29 mouse cellular contexts compared by ENCODE assay signal in genomic region chr7:58920283-58920682, GRCm38 (mm10).
DNase-seq lines count a peak whose midpoint lies in the region; ATAC-seq lines count a peak whose summit lies in the region.
"Had no signal": no experiment of that assay in that cellular context is flagged by ENCODE, and none has a peak within 500 bp of the region (broad histone marks: within the 10 kb centered on the region; RNA-seq: fewer than 3 reads in every experiment).

No protein-coding gene starts in this region.

- no peak overlapping the region for H3K27ac ChIP-seq in forebrain, embryonic 14.5 days (ENCODE audit: low read depth, low read length)
- H3K27ac ChIP-seq in forebrain, embryonic 11.5 days (ENCODE audit: low read depth, low read length), result no peak overlapping the region
- H3K27ac ChIP-seq: embryonic facial prominence, embryonic 10.5 days; embryonic facial prominence, embryonic 13.5 days; heart, adult 2 months; heart, embryonic 10.5 days; heart, embryonic 13.5 days; hindbrain, embryonic 15.5 days had no signal

- no peaks in the 10 kb centered on the region for H3K4me1 ChIP-seq in forebrain, embryonic 14.5 days (ENCODE audit: control insufficient read depth, insufficient read depth, low read length)
- no peaks in the 10 kb centered on the region for H3K4me1 ChIP-seq in forebrain, embryonic 11.5 days (replicated peaks; ENCODE audit: control insufficient read depth, insufficient read depth, low read length)
- H3K4me1 ChIP-seq: embryonic facial prominence, embryonic 10.5 days; embryonic facial prominence, embryonic 13.5 days; heart, embryonic 10.5 days; heart, embryonic 13.5 days; hindbrain, embryonic 15.5 days had no signal

- H3K27me3 ChIP-seq in forebrain, embryonic 14.5 days (replicated peaks; ENCODE audit: control insufficient read depth, insufficient read depth, low read length), result no peaks in the 10 kb centered on the region
- H3K27me3 ChIP-seq in forebrain, embryonic 11.5 days (ENCODE audit: control insufficient read depth, insufficient read depth, low read length), result no peaks in the 10 kb centered on the region
- H3K27me3 ChIP-seq: CH12.LX; embryonic facial prominence, embryonic 13.5 days; heart, embryonic 13.5 days; hindbrain, embryonic 15.5 days; Patski had no signal

- no peaks in the 10 kb centered on the region for H3K36me3 ChIP-seq in forebrain, embryonic 14.5 days (ENCODE audit: control insufficient read depth, insufficient read depth, low read length)
- H3K36me3 ChIP-seq in forebrain, embryonic 11.5 days (ENCODE audit: control insufficient read depth, insufficient read depth, low read length), result no peaks in the 10 kb centered on the region
- H3K36me3 ChIP-seq: embryonic facial prominence, embryonic 10.5 days; embryonic facial prominence, embryonic 13.5 days; G1E; heart, embryonic 10.5 days; heart, embryonic 13.5 days; hindbrain, embryonic 15.5 days had no signal

- no peaks in the 10 kb centered on the region for H3K9me3 ChIP-seq in forebrain, embryonic 14.5 days (replicated peaks; ENCODE audit: control insufficient read depth, low read length)
- no peaks in the 10 kb centered on the region for H3K9me3 ChIP-seq in forebrain, embryonic 11.5 days (ENCODE audit: control insufficient read depth, low read length)
- H3K9me3 ChIP-seq: embryonic facial prominence, embryonic 10.5 days; embryonic facial prominence, embryonic 13.5 days; G1E; heart, embryonic 10.5 days; heart, embryonic 13.5 days; hindbrain, embryonic 15.5 days had no signal

- 79% methylated on average over 1 of the region's 1 CpGs for WGBS in forebrain, embryonic 14.5 days
- WGBS in forebrain, embryonic 11.5 days, result 87% methylated on average over 1 of the region's 1 CpGs

- H3K4me3 ChIP-seq in forebrain, embryonic 14.5 days (ENCODE audit: low read depth, low read length), result no peak overlapping the region
- no peak overlapping the region for H3K4me3 ChIP-seq in forebrain, embryonic 11.5 days (ENCODE audit: low read depth, low read length)
- H3K4me3 ChIP-seq: embryonic facial prominence, embryonic 10.5 days; embryonic facial prominence, embryonic 13.5 days; erythroblast, embryonic 14.5 days; heart, adult 2 months; heart, embryonic 10.5 days; heart, embryonic 13.5 days; hindbrain, embryonic 15.5 days had no signal

- peak; percentile 55; the same call in 1 of the 2 replicates for ATAC-seq in forebrain, embryonic 14.5 days
- no peak for ATAC-seq in forebrain, embryonic 11.5 days (replicated peaks; ENCODE audit: low FRiP score)
- ATAC-seq: intestine, postnatal 0 days; Patski had no signal

- H3K4me2 ChIP-seq in forebrain, embryonic 14.5 days (ENCODE audit: low read length), result no peak overlapping the region
- H3K4me2 ChIP-seq in forebrain, embryonic 11.5 days (ENCODE audit: low read depth, low read length, severe bottlenecking), result no peak overlapping the region
- H3K4me2 ChIP-seq: embryonic facial prominence, embryonic 13.5 days; heart, embryonic 13.5 days; hindbrain, embryonic 15.5 days had no signal

- DNase-seq in forebrain, embryonic 14.5 days (ENCODE audit: low spot score), result peak; percentile 55
- DNase-seq in forebrain, embryonic 11.5 days (ENCODE audit: low spot score), result no peak
- peak; percentile 41 for DNase-seq in brain, adult 2 months (ENCODE audit: low read depth, low spot score)
- DNase-seq in brain, embryonic 18.5 days (ENCODE audit: low read depth, low spot score), result peak; percentile 24
- no peak for DNase-seq in adrenal gland, postnatal 14 days
- no peak for DNase-seq in urinary bladder, adult 18-20 months (ENCODE audit: low spot score in 2 of 2)
- DNase-seq: adrenal gland, postnatal 10 days; B cell, adult 2 months; cerebellum, adult 11-12 months; cerebellum, adult 8-10 months; cerebellum, postnatal 10 days; cerebellum, postnatal 36 days; embryo, embryonic 11 days; gastrocnemius, postnatal 10 days; gastrocnemius, postnatal 36 days; heart, adult 2 months; heart, postnatal 14 days; heart, postnatal 4 days; kidney, adult 2 months had no signal

- H3K9ac ChIP-seq in forebrain, embryonic 14.5 days (ENCODE audit: low read length), result no peak overlapping the region
- H3K9ac ChIP-seq in forebrain, embryonic 11.5 days (ENCODE audit: low read length), result no peak overlapping the region
- H3K9ac ChIP-seq: embryonic facial prominence, embryonic 13.5 days; heart, embryonic 13.5 days; hindbrain, embryonic 15.5 days had no signal

Comparison
In these comparisons a context has a peak if more than half of its experiments do, and no peak if none do; other contexts are left out.
1. DNase-seq: peak in forebrain, embryonic 14.5 days (single experiment), brain, adult 2 months (single experiment) and brain, embryonic 18.5 days (single experiment); none in forebrain, embryonic 11.5 days (single experiment), adrenal gland, postnatal 14 days (single experiment) and urinary bladder, adult 18-20 months (0 of 2).